Mouse (Mus musculus) heart, postnatal 4 days (tissue): ENCODE results near the gene Sik2. TPM values are rescaled to one million over a fixed set of nuclear protein-coding genes. Genes with fewer than 3 reads are reported as not detected.

Source experiments
- DNase-seq: peaks from one replicate; pipeline ENCODE4 v3.0.0; 2021
- total RNA-seq, 2 experiments: library from RNA; stranded (reverse); gene quantifications; 2 replicates each; pipeline ENCODE4 v1.2.3; 2021

Sik2 gene
- total RNA-seq, 2 experiments from 2014 or later, result 30.8 to 30.9 TPM

DNA sequence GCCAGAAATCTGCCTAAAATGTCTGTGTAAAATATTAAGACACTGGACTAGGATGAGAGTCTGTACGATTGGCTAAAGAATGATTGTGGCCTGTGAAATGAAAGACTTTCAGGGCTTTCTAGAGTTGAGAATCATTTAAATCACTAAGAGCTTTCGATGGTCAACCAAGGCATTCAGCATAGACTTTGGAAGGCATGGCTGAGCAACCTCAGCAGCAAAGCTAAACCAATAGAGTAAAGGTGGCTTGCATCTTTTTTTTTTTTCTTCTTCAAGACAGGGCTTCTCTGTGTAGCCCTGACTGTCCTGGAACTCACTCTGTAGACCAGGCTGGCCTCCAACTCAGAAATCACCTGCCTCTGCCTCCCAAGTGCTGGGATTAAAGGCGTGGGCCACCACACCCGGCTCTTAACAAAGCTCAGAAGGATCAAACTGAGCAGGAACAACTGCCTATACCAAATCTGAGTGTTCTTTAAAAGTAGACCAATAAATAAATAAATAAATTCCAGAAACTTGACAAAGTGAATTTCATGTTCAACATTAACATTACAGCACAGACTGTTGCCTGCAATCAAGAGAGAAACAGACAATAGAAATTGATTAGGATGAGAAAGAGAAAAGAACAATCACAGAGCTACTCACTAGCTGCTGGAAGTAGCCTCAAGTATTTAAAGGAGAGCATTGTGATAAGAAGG, 27.2 kb downstream of the Sik2 start:
- no peak for DNase-seq

DNA sequence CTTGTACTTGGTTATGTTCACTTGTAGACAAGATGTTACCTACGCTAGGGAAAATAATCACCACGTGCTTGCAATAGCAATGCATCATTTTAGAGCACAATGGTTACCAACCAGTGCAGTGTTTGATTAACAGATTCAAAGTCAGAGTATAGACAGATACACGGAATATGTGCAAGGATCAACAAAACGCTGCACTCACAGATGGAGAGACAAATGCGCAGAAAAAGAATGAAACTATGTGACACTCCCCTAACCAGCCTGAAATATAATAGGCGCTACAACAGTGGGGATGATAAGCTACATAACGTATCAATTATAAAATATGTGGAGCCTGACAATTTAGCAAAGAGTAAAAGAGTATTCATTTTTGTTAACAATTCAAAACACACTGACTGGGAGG, 34.2 kb downstream of the Sik2 start:
- no peak for DNase-seq

DNA sequence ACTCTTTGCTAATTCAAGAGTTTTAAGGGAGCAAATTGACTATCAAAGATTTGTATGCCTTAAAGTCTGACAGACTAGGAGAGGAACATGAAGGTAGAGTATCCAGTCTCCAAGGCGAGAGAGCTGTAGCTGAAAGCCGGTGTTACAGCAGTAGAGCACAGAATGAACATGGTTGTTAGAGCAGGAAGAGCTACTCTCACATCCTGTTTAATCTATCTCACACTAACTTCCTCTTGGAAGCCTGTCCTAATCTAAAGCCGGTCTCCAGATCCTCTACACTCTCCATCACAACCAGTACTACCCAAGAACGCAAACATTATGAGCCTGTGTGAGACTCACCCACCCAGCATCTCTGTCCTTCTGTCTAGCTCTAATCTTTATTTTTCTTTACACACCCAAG, 38.5 kb downstream of the Sik2 start:
- no peak for DNase-seq

DNA sequence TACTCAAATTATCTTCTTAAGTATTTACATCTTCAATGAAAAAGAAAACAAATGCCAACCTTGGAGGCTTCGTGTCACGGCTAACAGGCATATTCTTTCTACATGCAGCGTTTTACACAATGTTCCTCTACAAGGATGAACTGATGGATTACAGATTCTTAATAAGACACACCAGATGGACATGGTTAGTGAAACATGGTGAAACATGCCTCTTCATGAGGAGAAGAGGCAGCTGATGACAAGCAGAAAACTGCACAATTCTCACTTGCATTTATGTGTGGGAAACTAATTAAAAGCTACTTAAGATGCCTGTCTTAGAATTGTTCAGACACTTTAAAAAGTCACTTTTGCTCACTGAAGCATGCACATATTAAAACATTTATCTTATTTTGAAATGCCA, 39.6 kb downstream of the Sik2 start:
- no peak for DNase-seq

DNA sequence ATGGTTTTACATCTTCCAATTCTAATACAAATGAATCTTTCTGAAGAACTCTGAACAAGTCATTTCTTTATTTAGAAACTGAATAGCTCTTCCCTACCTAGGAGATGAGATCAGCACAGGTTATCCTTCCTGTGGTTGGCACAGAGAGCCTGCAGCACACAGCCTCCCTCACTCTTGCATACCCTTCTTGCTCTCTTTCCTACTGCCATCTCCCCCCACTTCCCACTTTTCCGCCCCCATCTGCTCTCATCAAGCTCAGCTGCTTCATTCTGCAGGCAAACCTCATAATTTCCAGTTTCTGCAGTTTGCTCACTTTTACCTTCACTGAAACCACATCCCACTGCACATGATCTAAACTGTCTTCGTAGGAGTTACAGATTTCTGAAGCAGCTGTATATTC, 42.6 kb downstream of the Sik2 start:
- no peak for DNase-seq

DNA sequence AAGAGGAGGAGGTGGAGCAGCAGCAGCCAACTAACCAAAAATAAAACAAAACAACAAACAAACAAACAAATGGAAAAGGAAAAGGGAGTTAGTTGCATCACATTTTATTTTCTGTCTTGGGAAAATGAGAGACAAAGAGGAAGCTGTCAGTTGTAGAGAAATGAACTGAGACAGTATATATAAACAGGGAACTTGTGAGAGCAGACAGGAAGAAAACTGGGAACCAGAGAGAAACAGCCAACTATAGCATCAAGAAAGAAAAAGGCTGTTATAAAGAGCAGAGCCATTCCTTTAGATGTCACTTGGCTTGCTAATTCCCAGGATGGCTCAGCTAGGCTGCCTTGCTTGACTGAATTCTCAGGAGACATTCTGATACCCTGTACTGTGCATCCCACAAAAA, 43.5 kb downstream of the Sik2 start:
- DNase-seq, result no peak

DNA sequence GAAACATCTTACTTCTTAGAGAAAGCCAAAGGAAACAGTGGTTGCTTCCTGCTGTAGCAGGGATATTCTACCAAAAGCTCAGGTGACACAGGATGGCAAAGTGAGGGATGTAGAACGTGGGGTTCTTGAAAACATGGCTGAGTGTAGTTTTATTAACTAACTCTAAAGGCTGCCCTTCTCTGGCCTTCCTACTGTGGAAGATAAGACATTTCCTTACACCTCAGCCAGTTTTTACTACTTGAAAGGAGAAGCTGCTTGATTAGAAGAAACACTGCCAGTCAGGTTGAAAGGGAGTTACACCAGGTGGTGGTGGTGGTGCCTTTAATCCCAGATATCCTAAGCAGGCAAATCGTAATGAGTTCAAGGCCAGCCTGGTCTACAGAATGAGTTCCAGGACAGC, 44.0 kb downstream of the Sik2 start:
- no peak for DNase-seq

DNA sequence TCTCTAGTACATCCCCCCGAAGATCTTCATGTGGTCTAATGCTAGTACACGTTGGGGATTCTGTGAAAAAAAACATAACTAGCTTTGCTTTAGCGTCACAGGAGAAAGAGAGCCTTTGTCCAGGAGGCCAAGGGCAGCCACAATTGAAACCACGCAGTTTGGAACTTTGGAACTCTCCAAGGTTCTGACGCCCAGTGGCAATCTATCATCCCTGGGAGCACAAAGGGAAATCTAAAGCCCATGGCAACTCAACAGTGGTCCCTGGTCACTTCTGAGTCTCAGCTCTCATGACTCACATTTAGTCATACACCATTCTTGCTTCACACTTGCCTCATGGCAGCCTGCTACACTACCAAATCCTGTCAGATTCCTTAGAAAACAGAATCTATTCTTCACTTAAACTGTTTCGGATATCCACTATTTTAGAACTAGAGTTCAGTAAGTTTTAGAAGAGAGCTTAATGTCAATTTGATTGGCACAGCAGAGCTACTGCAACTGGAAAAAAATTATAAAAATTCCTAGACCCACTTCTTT, 50.9 kb downstream of the Sik2 start:
- DNase-seq, result peak; percentile 25

DNA sequence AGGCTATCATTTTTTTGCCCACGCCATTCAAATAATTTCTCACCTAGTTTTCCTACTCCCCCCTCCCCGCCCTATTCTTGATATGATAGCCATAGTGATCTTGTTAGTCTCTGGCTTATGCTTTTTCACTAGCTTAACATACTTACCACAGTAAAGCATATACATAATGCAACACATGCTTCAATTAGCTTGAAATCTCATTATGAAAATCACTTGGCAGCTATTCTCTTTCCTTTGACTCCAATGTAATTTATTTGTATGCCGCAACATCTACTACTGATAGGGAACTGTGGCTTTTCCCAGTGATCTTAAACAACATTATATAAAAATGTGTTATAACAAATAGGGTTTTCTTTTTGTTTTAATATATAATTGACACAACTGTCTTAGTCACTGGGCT, 53.7 kb downstream of the Sik2 start:
- no peak for DNase-seq

DNA sequence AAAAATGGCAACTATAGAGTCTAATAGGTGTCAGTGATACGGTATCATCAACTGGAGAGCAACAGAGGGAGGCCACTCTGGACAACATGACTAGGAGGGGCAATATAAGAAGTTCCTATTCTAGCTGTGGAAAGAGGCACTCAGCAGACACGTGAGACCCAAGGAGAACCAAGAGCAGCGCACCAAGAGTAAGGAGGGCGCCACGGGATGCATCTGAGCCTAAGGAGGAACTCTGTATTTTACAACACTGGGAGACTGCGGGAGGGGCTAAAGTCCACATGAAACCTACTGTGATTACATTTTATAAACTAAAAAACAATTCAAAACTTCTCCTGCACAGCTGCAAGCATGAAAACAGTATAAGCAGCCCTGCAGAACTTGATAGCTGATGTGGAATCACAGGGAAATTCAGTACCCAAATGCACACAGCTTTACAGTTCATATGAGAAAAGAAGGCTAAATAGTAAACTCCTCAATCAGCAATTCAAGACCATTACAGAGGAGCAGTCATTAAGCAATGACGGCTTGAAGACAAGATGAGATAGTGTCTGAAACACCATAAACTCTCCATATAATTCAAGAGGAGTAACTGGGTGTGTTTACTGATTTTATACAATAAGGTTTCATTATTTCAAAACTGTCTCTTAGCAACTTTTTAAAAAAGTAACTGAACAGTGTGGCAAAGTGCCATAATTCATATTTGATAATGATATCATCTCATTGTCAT, 60.6 kb downstream of the Sik2 start:
- DNase-seq, result no peak

DNA sequence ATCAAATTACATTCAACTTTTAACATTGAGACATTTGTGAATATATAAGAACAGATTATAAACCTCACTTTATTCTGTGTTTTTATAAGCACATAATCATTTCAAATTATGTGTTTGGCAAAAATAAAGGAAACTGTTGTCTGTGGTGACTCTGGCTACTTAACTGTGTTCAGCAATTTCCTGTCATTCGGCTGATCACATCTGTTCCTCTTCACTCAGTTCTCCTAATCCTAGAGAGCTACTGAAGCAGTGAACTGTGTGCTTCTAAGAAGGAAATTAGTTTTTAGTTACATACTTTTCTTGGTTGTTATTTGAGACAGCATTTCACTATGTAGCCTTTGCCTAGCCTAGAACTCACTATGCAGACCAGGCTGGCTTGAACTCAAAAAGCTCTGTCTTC, 62.5 kb downstream of the Sik2 start:
- DNase-seq, result no peak

DNA sequence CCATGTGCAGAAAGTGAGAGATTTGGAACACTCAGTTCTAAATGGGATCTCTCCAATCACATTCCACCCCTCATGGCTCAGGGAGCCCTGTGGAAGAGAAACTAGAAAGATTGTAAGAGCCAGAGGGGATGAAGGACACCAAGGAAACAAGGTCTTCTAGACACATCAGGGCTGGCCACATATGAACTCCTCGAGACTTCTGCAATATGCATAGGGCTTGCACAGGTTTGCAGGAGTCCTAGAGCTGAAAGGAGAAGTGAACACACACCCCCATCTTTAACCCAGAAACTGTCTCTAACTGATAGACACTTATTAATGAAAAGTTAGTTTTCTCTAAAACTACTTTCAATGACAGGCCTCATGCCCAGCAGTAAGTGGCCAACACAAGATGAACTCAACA, 64.0 kb downstream of the Sik2 start:
- no peak for DNase-seq

DNA sequence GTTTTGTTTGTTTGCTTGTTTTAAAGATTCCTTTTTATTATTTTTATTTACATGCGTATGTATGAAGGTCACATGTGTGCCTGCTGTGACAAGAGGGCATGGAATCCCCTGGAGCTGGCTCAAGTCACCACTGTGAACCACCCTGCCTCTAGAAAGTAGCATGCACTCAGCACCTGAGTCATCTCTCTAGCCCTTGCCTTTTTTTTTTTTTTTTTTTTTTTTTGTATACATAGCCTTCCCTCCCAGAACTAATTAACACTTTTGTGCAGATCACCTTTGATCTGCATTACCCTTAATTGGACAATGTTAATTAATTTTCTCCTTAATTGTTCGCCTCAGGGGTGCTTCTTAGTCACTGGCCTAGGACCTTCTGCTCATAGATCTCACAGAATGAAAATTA, 66.2 kb downstream of the Sik2 start:
- DNase-seq, result no peak

DNA sequence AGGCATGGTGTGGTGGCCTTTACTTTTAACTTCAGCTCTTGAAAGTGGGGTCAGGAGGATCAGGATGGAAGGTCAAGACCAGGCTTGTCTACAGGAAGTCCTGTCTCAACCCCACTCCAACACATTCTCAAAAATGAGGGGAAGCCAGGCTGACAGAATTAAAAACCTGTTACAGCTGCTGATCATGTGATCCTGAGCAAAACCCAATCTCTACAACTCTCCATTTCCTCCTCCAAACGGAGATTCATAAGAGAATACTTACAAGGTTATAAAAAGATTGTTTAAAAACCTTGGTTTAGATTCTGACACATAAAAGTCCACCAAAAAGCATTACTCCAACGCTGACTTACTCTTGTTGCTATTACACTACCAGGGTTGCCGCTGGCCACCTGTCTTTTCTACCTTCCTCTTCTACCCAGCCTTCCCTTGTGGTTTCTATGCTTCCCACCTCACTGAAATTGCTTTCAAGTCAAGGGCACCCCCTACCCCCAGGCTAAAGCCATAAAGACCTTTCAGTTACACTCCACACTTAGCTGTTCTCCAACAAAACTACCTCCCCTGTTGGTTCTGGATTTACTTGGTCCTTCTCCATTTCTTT, 67.0 kb downstream of the Sik2 start:
- no peak for DNase-seq

DNA sequence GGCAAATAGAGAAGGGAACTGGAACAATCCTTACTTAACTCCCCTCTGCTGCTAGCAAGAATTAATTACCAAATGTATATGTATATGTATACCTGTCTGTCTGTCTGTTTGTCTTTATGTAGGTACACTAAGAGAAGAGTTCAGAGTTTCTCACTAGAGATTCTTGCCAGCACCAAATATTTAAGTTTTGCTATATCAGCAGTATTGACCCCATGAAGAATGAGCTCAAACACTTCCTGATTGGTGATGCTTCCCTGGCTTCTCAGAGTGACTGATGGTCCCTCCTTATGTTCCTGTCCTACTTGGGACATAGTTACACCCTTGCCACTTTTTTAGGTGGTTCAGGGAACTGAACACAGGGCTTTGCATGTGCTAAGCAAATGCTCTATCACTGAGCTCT, 78.9 kb downstream of the Sik2 start:
- no peak for DNase-seq

DNA sequence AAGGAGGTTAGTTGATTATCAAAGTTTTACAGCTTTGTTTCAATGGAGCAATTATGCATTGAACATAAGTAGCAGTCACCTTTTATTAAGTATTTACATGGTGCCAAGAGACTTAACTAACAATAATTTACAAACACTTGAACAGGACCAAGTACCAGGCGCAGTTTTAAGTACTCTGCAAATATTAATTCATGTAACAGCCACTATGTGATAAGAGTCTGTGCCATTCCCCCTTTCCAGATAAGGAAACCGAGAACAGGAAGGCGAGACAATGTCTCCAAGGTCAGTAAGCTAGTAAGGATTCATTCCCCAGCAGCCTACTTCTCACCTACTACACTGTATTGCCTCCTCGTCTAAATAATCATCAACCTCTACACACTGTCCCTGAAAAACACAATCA, 83.1 kb downstream of the Sik2 start:
- DNase-seq, result no peak

DNA sequence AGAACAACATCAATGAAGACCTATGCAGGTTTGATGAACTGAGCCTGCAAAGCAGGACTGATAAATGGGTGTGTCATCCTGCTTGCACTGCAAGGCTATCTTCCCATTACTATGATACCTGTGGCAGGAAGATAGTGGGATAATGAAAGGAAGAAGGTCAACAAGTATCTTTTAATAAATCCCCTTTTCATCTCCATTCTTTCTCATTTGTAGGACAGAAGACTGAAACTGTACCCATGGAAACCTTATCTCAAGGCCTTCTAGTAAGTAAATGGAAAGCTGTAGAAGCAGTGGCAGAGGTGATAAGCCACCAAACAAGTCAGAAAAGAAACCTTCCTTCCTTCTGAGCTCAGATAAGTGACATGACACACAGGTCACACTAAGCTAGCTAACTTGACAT, 84.4 kb downstream of the Sik2 start:
- DNase-seq, result no peak

DNA sequence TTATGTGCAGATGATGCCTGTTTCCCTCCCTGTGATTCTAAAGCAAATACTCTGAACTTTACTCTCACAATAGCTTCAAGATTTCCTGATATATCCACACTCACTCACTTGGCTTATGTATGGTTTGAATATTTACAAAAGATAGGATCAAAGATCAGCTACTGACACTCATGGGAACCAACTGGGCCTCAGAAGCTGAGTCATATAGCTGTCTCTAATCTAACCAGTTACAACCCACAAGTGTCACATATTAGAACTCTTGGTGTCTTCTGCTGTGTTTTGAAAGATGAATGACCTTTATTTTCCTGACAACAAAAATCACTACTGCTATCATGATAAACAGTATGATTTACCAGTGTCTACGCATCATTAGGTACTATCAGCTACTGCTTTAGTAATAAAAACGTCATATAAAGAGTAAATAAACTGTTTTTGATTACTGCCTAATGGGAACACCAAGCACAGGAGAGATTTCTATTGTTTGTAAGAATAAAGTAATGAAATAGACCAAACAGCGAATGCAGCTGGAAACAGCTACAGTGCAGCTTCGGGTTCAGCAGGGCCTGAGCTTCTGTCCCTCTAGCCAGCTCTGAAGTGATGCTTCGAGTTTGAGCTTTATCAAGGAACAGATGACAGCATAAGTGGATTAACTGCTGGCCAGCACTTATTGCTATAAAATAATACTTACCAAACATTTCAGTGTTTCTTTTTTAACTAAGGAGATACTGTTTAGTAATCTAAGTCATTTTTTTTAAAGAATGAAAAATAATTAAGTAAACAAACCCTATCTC, 86.3 kb downstream of the Sik2 start:
- DNase-seq, result no peak

DNA sequence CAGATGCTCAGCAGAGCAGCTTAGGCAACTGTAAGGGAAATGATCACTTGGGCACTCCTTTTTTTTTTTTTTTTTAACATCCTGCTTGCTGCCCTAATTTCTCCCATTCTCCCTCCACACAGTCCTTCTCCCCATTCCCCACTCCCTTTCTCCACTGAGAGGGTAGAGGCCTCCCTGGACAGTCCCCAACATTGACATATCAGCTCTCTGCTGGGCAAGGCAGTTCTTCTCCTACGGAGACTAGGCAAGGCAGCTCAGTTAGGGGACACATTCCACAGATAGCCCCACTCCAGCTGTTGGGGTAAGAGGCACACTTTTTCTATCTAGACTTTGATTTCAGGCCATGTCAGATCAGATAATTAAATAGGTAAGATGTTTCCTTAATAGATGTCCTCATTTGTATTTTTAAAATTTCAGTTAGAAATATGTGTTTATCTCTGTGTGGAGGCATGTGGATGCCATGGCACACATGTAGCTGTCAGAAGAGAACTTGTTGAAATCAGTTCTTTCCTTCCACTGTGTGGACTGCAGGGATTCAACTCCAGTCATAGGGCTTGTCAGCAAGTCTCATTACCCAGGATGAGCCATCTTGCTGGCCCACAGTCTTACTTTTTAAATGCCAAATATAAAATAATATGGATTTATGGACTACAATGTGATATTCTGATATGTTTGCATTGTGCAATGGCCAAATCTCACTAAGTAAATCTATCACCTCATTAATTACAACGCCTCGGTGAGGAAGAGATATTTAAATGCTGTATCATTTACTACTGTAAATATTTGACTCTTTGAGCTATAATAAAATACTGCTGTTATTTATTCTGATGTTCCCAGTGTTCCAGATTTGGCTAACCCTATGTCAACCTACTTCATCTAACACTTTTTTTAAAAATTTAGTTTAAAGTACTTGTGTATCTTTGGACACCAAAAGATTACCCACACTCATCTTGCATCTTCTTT, 87.7 kb downstream of the Sik2 start:
- no peak for DNase-seq

DNA sequence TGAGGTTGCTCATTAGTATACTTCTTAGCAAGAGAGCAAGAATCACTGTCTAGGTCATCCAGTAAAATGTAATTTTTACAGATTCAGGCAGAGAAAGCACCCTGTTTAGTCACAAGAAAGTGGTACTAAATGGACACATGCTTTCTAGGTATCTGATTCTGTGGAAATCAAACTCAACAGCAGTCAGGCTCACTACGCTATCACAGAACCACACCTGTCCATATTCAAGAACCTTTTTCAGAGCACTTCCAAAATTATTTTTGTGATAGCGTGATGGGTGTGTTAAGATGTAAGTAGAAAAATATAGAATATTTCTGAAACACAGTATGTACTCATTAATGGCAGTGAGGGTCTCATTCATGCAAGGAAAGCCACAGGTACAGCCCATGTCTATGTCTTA, 89.3 kb downstream of the Sik2 start:
- DNase-seq, result no peak

DNA sequence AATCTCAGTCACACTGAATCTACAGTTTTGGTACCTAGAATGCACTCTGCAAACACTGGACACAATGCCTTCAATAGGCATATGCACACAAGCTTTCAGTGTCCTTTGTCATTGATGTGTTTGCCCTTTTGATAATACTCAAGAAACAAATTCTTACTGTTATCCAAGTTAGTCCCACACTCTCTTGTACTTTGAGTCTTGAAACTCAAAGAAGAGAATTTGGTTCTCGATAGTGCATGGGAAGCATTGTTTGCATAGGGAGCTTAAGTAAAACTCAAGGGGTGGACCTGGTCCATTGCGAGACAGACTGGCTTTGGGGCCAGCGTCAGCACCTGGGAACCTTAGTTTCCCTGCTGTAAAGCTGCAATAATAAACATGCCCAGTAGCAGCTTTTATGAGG, 90.7 kb downstream of the Sik2 start:
- no peak for DNase-seq
